Mouse (Mus musculus) c-Kit-positive CD71-positive TER-119-positive erythroid progenitor cells, embryonic 14.5 days (primary cell): Measurements from ENCODE around the gene Htr1f.
"Not testable (repeated sequence)": the region's sequence is repeated elsewhere in the genome, so short reads cannot be mapped to it uniquely, and the experiment has no call there.

Experiments used
- DNase-seq: peaks from one replicate; pipeline ENCODE4 v3.0.0-alpha.2; 2013; ENCODE audit warnings: low spot score

Htr1f gene

GRCm38 (mm10) chr16:65105184-65105931 is at the start of gene Htr1f:
Htr1f (minus strand) TSS chr16:65105854.
- DNase-seq, result no peak

GRCm38 (mm10) chr16:65139771-65140170 is 34.1 kb upstream of the Htr1f start:
- no peak for DNase-seq

GRCm38 (mm10) chr16:65129391-65129790 is 23.7 kb upstream of the Htr1f start:
- no peak for DNase-seq

GRCm38 (mm10) chr16:65127846-65128245 is 22.2 kb upstream of the Htr1f start:
- DNase-seq, result no peak

- no peak for DNase-seq
Observed at GRCm38 (mm10) chr16:65112221-65112620, 6.6 kb upstream of the Htr1f start.

- no peak for DNase-seq
Observed at GRCm38 (mm10) chr16:65093552-65093951, 12.1 kb downstream of the Htr1f start.

- no peak for DNase-seq
Observed at GRCm38 (mm10) chr16:65083475-65083874, 22.2 kb downstream of the Htr1f start.

- no peak for DNase-seq
Observed at GRCm38 (mm10) chr16:65069867-65070266, 35.8 kb downstream of the Htr1f start.

GRCm38 (mm10) chr16:65066264-65066663 is 39.4 kb downstream of the Htr1f start:
- no peak for DNase-seq

GRCm38 (mm10) chr16:65037660-65038425 is 67.8 kb downstream of the Htr1f start:
- not testable (repeated sequence) for DNase-seq

- DNase-seq, result no peak
Observed at GRCm38 (mm10) chr16:65029675-65030074, 76.0 kb downstream of the Htr1f start.

- no peak for DNase-seq
Observed at GRCm38 (mm10) chr16:65022364-65022763, 83.3 kb downstream of the Htr1f start.

- DNase-seq, result no peak
Observed at GRCm38 (mm10) chr16:65018710-65019109, 86.9 kb downstream of the Htr1f start.

- DNase-seq, result no peak
Observed at GRCm38 (mm10) chr16:65018134-65018533, 87.5 kb downstream of the Htr1f start.

- no peak for DNase-seq
Observed at GRCm38 (mm10) chr16:65017566-65017965, 88.1 kb downstream of the Htr1f start.

- DNase-seq, result no peak
Observed at GRCm38 (mm10) chr16:65015241-65015640, 90.4 kb downstream of the Htr1f start.

GRCm38 (mm10) chr16:65001993-65002821 is 103.4 kb downstream of the Htr1f start:
- no peak for DNase-seq

GRCm38 (mm10) chr16:64989279-64989800 is 116.3 kb downstream of the Htr1f start:
- no peak for DNase-seq

- no peak for DNase-seq
Observed at GRCm38 (mm10) chr16:64987564-64987963, 118.1 kb downstream of the Htr1f start.

GRCm38 (mm10) chr16:64987049-64987448 is 118.6 kb downstream of the Htr1f start:
- no peak for DNase-seq

GRCm38 (mm10) chr16:64974636-64975035 is 131.0 kb downstream of the Htr1f start:
- DNase-seq, result no peak
